23 mouse cellular contexts compared by ENCODE assay signal in the genomic region with DNA sequence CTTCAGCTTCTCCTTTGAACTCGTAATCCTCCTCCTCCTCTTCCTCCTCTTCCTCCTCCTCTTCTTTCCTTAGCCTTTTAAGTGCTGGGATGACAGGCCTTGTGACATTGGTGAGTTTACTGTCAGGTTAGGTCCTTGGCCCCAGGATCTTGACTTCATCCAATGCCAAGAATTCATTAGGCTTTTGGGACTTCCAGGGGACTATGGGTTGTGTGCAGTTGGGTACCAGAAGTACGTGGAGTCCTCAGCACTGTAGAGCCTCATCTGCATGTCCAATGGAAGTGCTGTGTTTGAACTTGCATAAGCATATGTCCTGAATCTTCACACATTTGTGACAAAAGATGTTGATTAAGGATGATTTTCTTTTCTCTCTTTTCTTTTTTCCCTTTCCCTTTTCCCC. TPM values are rescaled to one million over a fixed set of nuclear protein-coding genes. Genes with fewer than 3 reads are reported as not detected.
DNase-seq lines count a peak whose midpoint lies in the region; TF ChIP-seq lines count a peak whose summit lies in the region.
"Had no signal": no experiment of that assay in that cellular context is flagged by ENCODE, and none has a peak within 500 bp of the region (broad histone marks: within the 10 kb centered on the region; RNA-seq: fewer than 3 reads in every experiment).

No protein-coding gene starts in this region.

- no peaks in the 10 kb centered on the region for H3K27me3 ChIP-seq in testis, adult 2 months (ENCODE audit: control insufficient read depth, insufficient read depth, low read length)
- H3K27me3 ChIP-seq: embryonic facial prominence, embryonic 12.5 days; embryonic facial prominence, embryonic 15.5 days; forebrain, embryonic 15.5 days; heart, embryonic 13.5 days had no signal

- no peak overlapping the region for H3K27ac ChIP-seq in testis, adult 2 months (ENCODE audit: control insufficient read depth, insufficient read depth, low read depth, low read length)
- H3K27ac ChIP-seq: embryonic facial prominence, embryonic 12.5 days; embryonic facial prominence, embryonic 15.5 days; forebrain, embryonic 15.5 days; heart, embryonic 10.5 days; heart, embryonic 13.5 days; hindbrain, embryonic 14.5 days; hindbrain, postnatal 0 days had no signal

- H3K36me3 ChIP-seq in testis, adult 2 months (ENCODE audit: control insufficient read depth, insufficient read depth, low read length): no peaks in the 10 kb centered on the region; the same call in 1 of the 2 replicates
- H3K36me3 ChIP-seq: forebrain, embryonic 15.5 days had no signal

- DNase-seq in heart, adult 11 months: peak; percentile 77
- DNase-seq in heart, adult 9 months (ENCODE audit: low spot score in 2 of 2): no peak
- no peak for DNase-seq in testis, postnatal 14 days (ENCODE audit: low spot score)
- peak; percentile 40 for DNase-seq in naive thymus-derived CD4-positive, alpha-beta T cell, adult 2 months (ENCODE audit: low read depth)
- no peak for DNase-seq in left cerebral cortex, adult 18-20 months (ENCODE audit: low spot score in 2 of 2)
- DNase-seq: adrenal gland, adult 2 months; adrenal gland, postnatal 14 days; cerebellum, adult 11 months; cerebellum, adult 2 months; cerebellum, adult 9-11 months; cerebellum, postnatal 25 days; gastrocnemius, postnatal 14 days; heart, adult 18-20 months; heart, postnatal 14 days; heart, postnatal 4 days had no signal

- no peak for TF ChIP-seq POLR2A in testis, adult 2 months (IDR thresholded peaks at IDR 0.05; ENCODE audit: control insufficient read depth, low read depth, low read length)

- no peak for TF ChIP-seq CTCF in testis, adult 2 months (IDR thresholded peaks at IDR 0.05; ENCODE audit: control insufficient read depth, insufficient read depth, insufficient replicate concordance, low read depth, low read length)

- no peaks in the 10 kb centered on the region; the same call in 1 of the 2 replicates for H3K4me1 ChIP-seq in testis, adult 2 months (ENCODE audit: control insufficient read depth, insufficient read depth, low read length)
- H3K4me1 ChIP-seq: embryonic facial prominence, embryonic 12.5 days; embryonic facial prominence, embryonic 15.5 days; forebrain, embryonic 15.5 days; heart, embryonic 10.5 days had no signal

- peak overlapping the region; percentile 33 for H3K4me3 ChIP-seq in testis, adult 2 months (ENCODE audit: control insufficient read depth, low read depth, low read length)
- H3K4me3 ChIP-seq: embryonic facial prominence, embryonic 12.5 days; embryonic facial prominence, embryonic 15.5 days; forebrain, embryonic 15.5 days; heart, embryonic 10.5 days; heart, embryonic 13.5 days had no signal

RNA-seq across cellular contexts. Expression of gene Sacm1l, which starts 20.6 kb away (rescaled TPM):
- 2.9 and 5.1 TPM in 2 replicates for polyA plus RNA-seq in testis, adult 2 months (2012; rRNA removed)
- 10 to 100 TPM; 69.3 to 70.2 TPM for total RNA-seq in left cerebral cortex, adult 18-20 months (2021)

RNA-seq across cellular contexts. Expression of gene Limd1, which starts 30.5 kb away (rescaled TPM):
- 34.7 and 43.1 TPM in 2 replicates for polyA plus RNA-seq in testis, adult 2 months (2012; rRNA removed)
- total RNA-seq in left cerebral cortex, adult 18-20 months (2021): 1 to 10 TPM; 5.9 to 6.4 TPM

Comparison
In these comparisons a context has a peak if more than half of its experiments do, and no peak if none do; other contexts are left out.
1. DNase-seq: peak in heart, adult 11 months (single experiment) and naive thymus-derived CD4-positive, alpha-beta T cell, adult 2 months (single experiment); none in heart, adult 9 months (0 of 2), testis, postnatal 14 days (single experiment) and left cerebral cortex, adult 18-20 months (0 of 2).